Comparison of ENCODE assay signal across 12 mouse cellular contexts in genomic region chr4:125915166-125915565, GRCm38 (mm10).
A peak's percentile ranks its signal among the peaks of the same experiment; 100 is the strongest.
DNase-seq lines count a peak whose midpoint lies in the region; ATAC-seq and TF ChIP-seq lines count a peak whose summit lies in the region.
"Had no signal": no experiment of that assay in that cellular context is flagged by ENCODE, and none has a peak within 500 bp of the region (broad histone marks: within the 10 kb centered on the region; RNA-seq: fewer than 3 reads in every experiment).

No protein-coding gene starts in this region.

- ATAC-seq in midbrain, embryonic 15.5 days (replicated peaks): no peak
- no peak for ATAC-seq in liver, embryonic 11.5 days (replicated peaks; ENCODE audit: low FRiP score)
- ATAC-seq: CD4-positive, CD25-positive, alpha-beta regulatory T cell, adult 4 months; forebrain, embryonic 16.5 days had no signal

- no peaks in the 10 kb centered on the region for H3K79me2 ChIP-seq in heart, adult 2 months (replicated peaks; ENCODE audit: control insufficient read depth, insufficient read depth, low read length)

- no peak overlapping the region for H3K9ac ChIP-seq in heart, adult 2 months (ENCODE audit: low read depth, low read length)
- no peak overlapping the region for H3K9ac ChIP-seq in midbrain, embryonic 15.5 days
- no peak overlapping the region for H3K9ac ChIP-seq in liver, embryonic 11.5 days (ENCODE audit: low read depth, low read length)
- H3K9ac ChIP-seq: heart, embryonic 13.5 days had no signal

- WGBS in heart, adult 2 months: 31% methylated on average over 8 of the region's 8 CpGs
- 40% methylated on average over 8 of the region's 8 CpGs for WGBS in midbrain, embryonic 10.5 days
- 31% methylated on average over 8 of the region's 8 CpGs for WGBS in midbrain, embryonic 15.5 days
- 35% methylated on average over 8 of the region's 8 CpGs for WGBS in liver, embryonic 11.5 days

- H3K9me3 ChIP-seq in midbrain, embryonic 10.5 days (replicated peaks): no peaks in the 10 kb centered on the region
- no peaks in the 10 kb centered on the region for H3K9me3 ChIP-seq in midbrain, embryonic 15.5 days
- no peaks in the 10 kb centered on the region for H3K9me3 ChIP-seq in liver, embryonic 11.5 days (ENCODE audit: control insufficient read depth, low read length)
- H3K9me3 ChIP-seq: heart, embryonic 13.5 days had no signal

- intact Hi-C loops in heart, adult 2 months (cut with DNase I): no loop called here
- intact Hi-C loops in heart, postnatal 25 days (cut with DNase I): no loop called here

- no peaks in the 10 kb centered on the region for H3K4me1 ChIP-seq in heart, adult 2 months (ENCODE audit: control insufficient read depth, insufficient read depth, low read length)
- H3K4me1 ChIP-seq in midbrain, embryonic 10.5 days: peaks cover 51% of the 10 kb centered on the region
- peaks cover 17% of the 10 kb centered on the region; the same call in 1 of the 2 replicates for H3K4me1 ChIP-seq in midbrain, embryonic 15.5 days
- no peaks in the 10 kb centered on the region for H3K4me1 ChIP-seq in cortical plate, adult 2 months (ENCODE audit: control insufficient read depth, insufficient read depth, low read length)
- H3K4me1 ChIP-seq in liver, embryonic 11.5 days (replicated peaks; ENCODE audit: control insufficient read depth, insufficient read depth, low read length): no peaks in the 10 kb centered on the region

- no peak for DNase-seq in heart, adult 2 months
- no peak for DNase-seq in heart, postnatal 25 days (ENCODE audit: low spot score)
- peak; percentile 63 for DNase-seq in midbrain, embryonic 10.5 days (ENCODE audit: low spot score)
- DNase-seq in retina, postnatal 1 day: peak; percentile 80
- DNase-seq in liver, embryonic 11.5 days (ENCODE audit: low spot score): no peak
- no peak for DNase-seq in layer of hippocampus, adult 9-11 months
- DNase-seq: lung, postnatal 4 days had no signal

- TF ChIP-seq EP300 in heart, adult 2 months (IDR thresholded peaks at IDR 0.05; ENCODE audit: insufficient read depth, low read depth, low read length): no peak

- no peak overlapping the region for H3K27ac ChIP-seq in heart, adult 2 months
- no peak overlapping the region for H3K27ac ChIP-seq in midbrain, embryonic 10.5 days (replicated peaks)
- no peak overlapping the region for H3K27ac ChIP-seq in midbrain, embryonic 15.5 days
- no peak overlapping the region for H3K27ac ChIP-seq in cortical plate, adult 2 months (ENCODE audit: insufficient read depth, low read length)
- no peak overlapping the region for H3K27ac ChIP-seq in liver, embryonic 11.5 days (ENCODE audit: low read depth, low read length)
- H3K27ac ChIP-seq: heart, embryonic 13.5 days had no signal

- H3K4me2 ChIP-seq in midbrain, embryonic 15.5 days: no peak overlapping the region
- H3K4me2 ChIP-seq in liver, embryonic 11.5 days: no peak overlapping the region
- H3K4me2 ChIP-seq: heart, embryonic 13.5 days had no signal

- H3K36me3 ChIP-seq in heart, adult 2 months (ENCODE audit: control insufficient read depth, insufficient read depth, low read length): no peaks in the 10 kb centered on the region
- H3K36me3 ChIP-seq in midbrain, embryonic 10.5 days: no peaks in the 10 kb centered on the region
- no peaks in the 10 kb centered on the region for H3K36me3 ChIP-seq in midbrain, embryonic 15.5 days (replicated peaks)
- H3K36me3 ChIP-seq in liver, embryonic 11.5 days (ENCODE audit: control insufficient read depth, insufficient read depth, low read length): no peaks in the 10 kb centered on the region
- H3K36me3 ChIP-seq: heart, embryonic 13.5 days had no signal

- H3K27me3 ChIP-seq in heart, adult 2 months (ENCODE audit: control insufficient read depth, insufficient read depth, low read length): no peaks in the 10 kb centered on the region; the same call in 1 of the 2 replicates
- H3K27me3 ChIP-seq in midbrain, embryonic 10.5 days (ENCODE audit: low read depth, poor library complexity, severe bottlenecking): peaks cover 90% of the 10 kb centered on the region
- H3K27me3 ChIP-seq in midbrain, embryonic 15.5 days (replicated peaks): peaks cover 5% of the 10 kb centered on the region; the same call in 1 of the 2 replicates
- peaks cover 25% of the 10 kb centered on the region for H3K27me3 ChIP-seq in liver, embryonic 11.5 days (replicated peaks; ENCODE audit: control insufficient read depth, insufficient read depth, low read length)

- TF ChIP-seq CTCF in heart, adult 2 months (IDR thresholded peaks at IDR 0.05): 0 out of 2 replicates have a peak, but pooled peaks have one; percentile 10
- TF ChIP-seq CTCF in cortical plate, adult 2 months (IDR thresholded peaks at IDR 0.05; ENCODE audit: extremely low read depth, insufficient read depth, low read length): peak; percentile 23; the same call in 1 of the 2 replicates

- no peak overlapping the region for H3K4me3 ChIP-seq in heart, adult 2 months
- H3K4me3 ChIP-seq in midbrain, embryonic 10.5 days: no peak overlapping the region
- no peak overlapping the region for H3K4me3 ChIP-seq in midbrain, embryonic 15.5 days
- H3K4me3 ChIP-seq in cortical plate, adult 2 months (ENCODE audit: insufficient read depth, low read length): no peak overlapping the region
- H3K4me3 ChIP-seq in liver, embryonic 11.5 days (ENCODE audit: low read depth, low read length): no peak overlapping the region
- H3K4me3 ChIP-seq: heart, embryonic 13.5 days had no signal

- no peak for TF ChIP-seq POLR2A in heart, adult 2 months (IDR thresholded peaks at IDR 0.05; ENCODE audit: insufficient read depth, low read depth, low read length)
- no peak for TF ChIP-seq POLR2A in cortical plate, adult 2 months (IDR thresholded peaks at IDR 0.05; ENCODE audit: extremely low read depth, insufficient read depth, low read length)

Comparison
In these comparisons a context has a peak if more than half of its experiments do, and no peak if none do; other contexts are left out.
1. DNase-seq: peak in midbrain, embryonic 10.5 days (single experiment) and retina, postnatal 1 day (single experiment); none in heart, adult 2 months (0 of 2), heart, postnatal 25 days (single experiment), liver, embryonic 11.5 days (single experiment) and layer of hippocampus, adult 9-11 months (single experiment).